Mouse (Mus musculus): ENCODE data around the gene Plxnc1.

DNA sequence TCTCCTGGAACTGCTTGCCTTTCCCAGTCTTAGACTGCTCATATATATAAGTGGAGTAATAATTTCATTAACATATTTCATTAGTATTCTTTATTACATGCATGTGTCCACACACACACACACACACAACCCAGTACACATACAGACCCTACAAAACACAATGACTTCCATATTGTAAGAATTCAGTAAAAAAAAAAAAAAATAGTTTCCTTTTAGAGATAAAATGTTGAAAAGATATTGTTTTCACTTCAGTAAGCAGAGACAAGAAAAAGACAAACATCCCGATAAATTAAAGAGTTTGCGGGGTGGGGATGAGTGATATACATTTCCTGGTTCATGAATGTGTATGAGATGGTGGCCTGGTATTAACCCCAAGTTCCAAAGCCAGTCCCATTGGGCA, 34.8 kb downstream of the Plxnc1 start:
- no peak for TF ChIP-seq CTCF (conservative IDR thresholded peaks at IDR 0.05; ENCODE audit: insufficient read depth, insufficient read length, low read depth, low read length)
- no peak for TF ChIP-seq POLR2A (IDR thresholded peaks at IDR 0.05; ENCODE audit: low read depth, low read length)

Measured in kidney, adult 2 months (tissue).